Mouse (Mus musculus) lung, embryonic 14.5 days (tissue): ENCODE measurements at regions not wholly inside any gene's neighbourhood (a gene's known extent, or its start where the extent isn't known, plus 50 kb on each side); places are given as distances from the start of the nearest gene placed in this dataset.

ENCODE experiments used
- ATAC-seq: fragments of 200-750 bp; cut with Nextera tagmentation; 2 replicates; pipeline ENCODE4 v1.8.0; 2017; ENCODE audit warnings: mild to moderate bottlenecking, moderate TSS enrichment, moderate library complexity; ENCODE audit not compliant: insufficient read depth
- DNase-seq: peaks from one replicate; pipeline ENCODE4 v3.0.0-alpha.2; 2015
- H3K27ac ChIP-seq: fragments of 300-500 bp; sonication (generic); 2 replicates; pipeline ENCODE4 v1.5.1; 2014; ENCODE audit warnings: low read depth, mild to moderate bottlenecking, moderate library complexity
- H3K27me3 ChIP-seq: fragments of 300-500 bp; sonication (generic); 2 replicates; pipeline ENCODE4 v1.6.1; 2014; ENCODE audit warnings: low read length, control low read depth; ENCODE audit not compliant: insufficient read depth
- H3K36me3 ChIP-seq: fragments of 300-500 bp; sonication (generic); 2 replicates; pipeline ENCODE4 v1.6.1; 2014; ENCODE audit warnings: control low read depth; ENCODE audit not compliant: insufficient read depth
- H3K4me1 ChIP-seq: fragments of 300-500 bp; sonication (generic); 2 replicates; pipeline ENCODE4 v1.6.1; 2014; ENCODE audit warnings: antibody characterized with exemption, control low read depth; ENCODE audit not compliant: insufficient read depth
- H3K4me2 ChIP-seq: fragments of 300-500 bp; sonication (generic); 2 replicates; pipeline ENCODE4 v1.6.1; 2014; ENCODE audit warnings: mild to moderate bottlenecking
- H3K4me3 ChIP-seq: fragments of 300-500 bp; sonication (generic); 2 replicates; pipeline ENCODE4 v1.5.1; 2014; ENCODE audit warnings: low read depth, low read length
- H3K9ac ChIP-seq: fragments of 300-500 bp; sonication (generic); 2 replicates; pipeline ENCODE4 v1.6.1; 2014
- H3K9me3 ChIP-seq: fragments of 300-500 bp; sonication (generic); 2 replicates; pipeline ENCODE4 v1.6.1; 2016; ENCODE audit warnings: low read depth, low read length, control low read depth
- CTCF ChIP-seq: IDR thresholded peaks from 2 replicates; pipeline ENCODE4 v1.5.1; 2016; ENCODE audit warnings: antibody characterized with exemption, low read depth
- WGBS: fragments of 180-500 bp; shearing (Covaris S2); extraction: QIAGEN DNeasy Blood & Tissue Kit; methylation state at CpG from one replicate; pipeline ENCODE4 v1.1.7; 2014; 5-methylcytosine and 5-hydroxymethylcytosine counted together

DNA sequence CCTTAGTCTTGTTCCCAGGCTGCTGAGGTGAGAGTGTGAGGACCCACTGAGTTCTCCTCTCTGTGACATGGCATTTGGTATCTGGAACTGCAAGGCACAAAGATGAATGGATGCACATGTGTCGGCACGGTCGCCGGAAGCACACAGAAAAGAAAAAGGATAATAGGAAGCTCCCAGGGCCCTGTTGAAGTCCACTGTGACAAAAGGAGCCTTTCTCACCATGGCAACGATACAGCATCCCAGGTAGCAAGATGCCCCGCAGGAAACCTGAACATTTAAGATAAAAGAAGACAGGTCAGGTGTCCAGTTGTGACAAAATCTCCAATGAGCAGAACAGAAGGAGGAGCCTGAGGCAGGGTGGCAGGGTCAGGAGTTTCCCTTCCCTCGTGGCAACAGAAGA lies 87.5 kb downstream of the Hs3st3b1 start:
- Histone ChIP-seq H3K4me1 (no peaks in the 10 kb centered on the region), H3K27me3 (no peaks in the 10 kb centered on the region; the same call in 1 of the 2 replicates), H3K9me3 (no peaks in the 10 kb centered on the region), H3K9ac (no peak overlapping the region), H3K27ac (no peak overlapping the region), H3K36me3 (no peaks in the 10 kb centered on the region), H3K4me2 (no peak overlapping the region), H3K4me3 (no peak overlapping the region)
- WGBS: 60% methylated on average over 7 of the region's 7 CpGs
- DNase-seq: no peak
- no peak for ATAC-seq
- no peak for TF ChIP-seq CTCF
